Mouse (Mus musculus) kidney, adult 10 weeks (tissue): ENCODE measurements around the gene Ufl1. TPM values are rescaled to one million over a fixed set of nuclear protein-coding genes. Genes with fewer than 3 reads are reported as not detected.

Experiments
- polyA plus RNA-seq: library from polyadenylated mRNA; stranded (reverse); fragments of 350-450 nt; fragmentation: Illumina TruSeq; extraction: RNeasy Lipid Tissue Mini Kit (QIAGEN cat#74804); gene quantifications from one replicate; pipeline ENCODE4 v1.2.3, GENCODE M21; 2014; ENCODE audit warnings: low read depth, low replicate concordance

Ufl1 gene
- polyA plus RNA-seq = 75.9 TPM

DNA sequence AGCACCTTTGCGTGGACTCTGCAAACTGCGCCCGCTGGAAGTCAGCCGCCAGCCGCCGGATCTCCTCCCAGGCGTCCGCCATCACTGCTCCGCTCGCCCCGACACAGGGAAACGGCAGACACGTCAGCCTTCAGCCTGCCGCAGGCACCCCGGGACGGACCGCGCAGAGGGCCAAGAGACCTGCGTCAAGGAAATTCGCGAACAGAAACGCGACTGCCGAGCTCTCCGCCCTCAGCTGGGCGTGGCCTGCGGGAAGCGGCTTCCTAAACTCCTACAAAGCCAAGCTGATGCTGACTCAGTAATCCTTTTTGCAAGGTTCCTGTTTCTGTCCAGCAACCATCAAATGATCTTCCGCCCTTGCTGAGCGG lies at the start of gene Ufl1:
Gene Ufl1, minus strand, starts transcription at position 151 of the 368 bp plus-strand sequence.

DNA sequence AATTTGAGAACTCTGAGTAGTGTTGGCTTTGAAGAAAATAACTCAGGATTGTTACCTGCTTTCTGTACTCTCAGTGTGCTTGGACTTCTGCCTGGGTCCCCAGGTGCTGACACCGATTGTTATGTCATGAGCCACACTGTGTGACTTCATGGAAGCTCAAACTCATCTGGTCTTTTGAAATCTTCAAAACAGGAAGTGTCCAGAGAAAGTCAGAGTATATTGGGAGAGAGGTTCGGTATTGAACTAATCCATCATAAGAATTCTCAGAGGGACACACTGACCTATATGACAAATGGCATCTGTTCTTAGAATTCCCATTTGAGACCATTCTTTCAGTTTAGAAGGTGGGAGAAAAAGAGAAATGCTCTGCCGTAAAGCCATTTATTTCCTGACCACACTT lies 38.8 kb downstream of the Ufl1 start, which contains the start of gene Fhl5:
Gene Fhl5, minus strand, starts transcription at position 101 of the 400 bp plus-strand sequence.

Other genes with a start within 250 kb of the Ufl1 start
- not detected for gene Fhl5, start 38.9 kb downstream of the Ufl1 start, polyA plus RNA-seq